Mouse (Mus musculus): ENCODE results near the gene Ift57.

Gene Ift57

DNA sequence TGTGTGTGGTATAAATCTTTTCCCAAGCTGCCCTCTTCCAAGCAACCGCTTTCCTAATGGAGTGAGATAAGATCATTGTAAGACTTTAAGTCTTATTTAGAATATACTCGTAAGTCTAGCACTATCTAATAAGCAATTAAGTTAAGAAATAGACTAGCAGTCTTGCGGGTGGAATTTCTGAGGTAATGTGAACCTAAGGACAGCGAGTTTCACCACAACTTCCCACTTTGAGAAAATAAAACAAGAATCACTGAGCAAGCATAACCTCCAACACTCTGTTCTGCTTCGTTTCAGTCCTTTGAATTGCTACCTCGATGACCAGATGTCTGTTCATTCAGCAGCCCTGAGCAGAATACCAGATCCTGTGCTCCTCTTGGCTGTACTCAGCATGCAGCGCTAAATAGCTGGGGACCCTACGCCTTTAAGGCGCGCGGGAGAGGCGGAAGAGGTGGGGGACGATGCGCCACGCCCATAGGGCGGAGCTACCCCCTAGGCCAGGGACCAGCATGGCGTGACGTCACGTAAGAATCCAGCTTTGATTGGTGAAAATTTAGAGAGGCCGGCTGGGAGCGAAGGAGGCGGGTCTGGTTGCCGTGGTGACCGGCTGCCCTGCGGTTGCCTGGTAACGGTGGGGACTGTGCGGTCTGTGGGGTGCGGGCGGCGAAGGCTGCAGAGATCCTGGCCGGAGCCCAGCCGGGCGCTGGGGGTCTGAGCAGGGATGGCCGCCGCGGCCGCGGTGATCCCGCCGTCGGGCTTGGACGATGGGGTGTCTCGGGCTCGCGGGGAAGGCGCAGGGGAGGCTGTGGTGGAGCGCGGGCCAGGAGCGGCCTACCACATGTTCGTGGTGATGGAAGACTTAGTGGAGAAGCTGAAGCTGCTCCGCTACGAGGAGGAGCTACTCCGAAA, at the start of gene Ift57:
Gene Ift57 (plus strand): TSS at position 614 of the 906 bp plus-strand sequence.
- peak; percentile 98 for DNase-seq (ENCODE audit: low spot score)

DNA sequence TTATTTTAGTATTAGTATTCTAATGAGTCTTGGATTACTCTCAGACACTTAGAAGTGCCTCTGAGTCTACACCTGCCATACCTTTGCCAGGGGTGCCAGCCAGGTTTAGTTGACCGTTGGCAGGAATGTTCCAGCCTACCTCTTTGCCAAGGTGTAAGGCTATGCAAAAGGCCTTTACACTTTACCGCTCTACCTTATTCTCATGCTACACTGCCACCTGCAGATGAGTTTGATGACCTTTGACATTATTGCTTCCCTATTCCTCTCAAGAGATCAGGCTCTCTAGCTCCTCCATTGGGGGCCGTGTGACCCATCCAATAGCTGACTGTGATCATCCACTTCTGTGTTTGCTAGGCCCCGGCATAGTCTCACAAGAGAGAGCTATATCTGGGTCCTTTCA, 41.9 kb upstream of the Ift57 start:
- no peak for DNase-seq (ENCODE audit: low spot score)

DNA sequence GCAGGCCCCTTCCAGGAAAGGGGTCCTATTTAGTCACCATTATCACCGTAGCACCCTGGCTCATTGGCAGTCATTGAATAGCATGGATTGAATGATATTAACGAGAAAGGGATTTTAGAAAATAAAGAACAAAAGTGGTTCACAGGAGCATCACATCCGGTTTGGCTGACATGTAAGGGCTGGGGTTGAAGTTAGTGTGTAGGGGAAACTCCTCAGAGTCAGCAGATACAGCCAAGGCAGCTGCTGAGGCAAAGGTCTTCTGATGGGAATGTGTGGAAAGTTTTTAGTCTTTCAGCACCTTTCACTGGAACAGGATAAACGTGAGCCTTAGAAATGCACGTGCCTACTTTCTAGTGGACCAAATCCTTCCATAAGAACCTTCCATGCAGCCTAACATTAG, 41.0 kb upstream of the Ift57 start:
- no peak for DNase-seq (ENCODE audit: low spot score)

DNA sequence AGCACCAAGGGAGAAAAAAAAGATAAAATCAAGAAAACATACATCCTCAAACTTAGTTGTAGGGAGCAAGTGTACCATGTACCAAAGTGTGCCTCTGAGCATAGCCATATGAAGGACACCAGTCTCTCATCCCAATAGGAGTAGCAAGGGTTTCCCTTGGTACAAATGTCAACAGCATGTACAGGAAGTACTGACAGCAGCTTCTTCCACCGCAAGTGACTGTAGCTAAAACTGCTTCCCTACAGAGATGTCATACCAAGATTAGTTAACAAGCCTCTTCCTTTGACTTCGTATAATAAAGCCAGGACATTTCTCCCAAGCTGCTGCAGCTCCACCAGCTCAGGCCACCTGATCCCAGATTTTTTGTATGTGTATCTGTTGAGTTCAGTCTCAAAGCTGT, 39.9 kb upstream of the Ift57 start:
- no peak for DNase-seq (ENCODE audit: low spot score)

DNA sequence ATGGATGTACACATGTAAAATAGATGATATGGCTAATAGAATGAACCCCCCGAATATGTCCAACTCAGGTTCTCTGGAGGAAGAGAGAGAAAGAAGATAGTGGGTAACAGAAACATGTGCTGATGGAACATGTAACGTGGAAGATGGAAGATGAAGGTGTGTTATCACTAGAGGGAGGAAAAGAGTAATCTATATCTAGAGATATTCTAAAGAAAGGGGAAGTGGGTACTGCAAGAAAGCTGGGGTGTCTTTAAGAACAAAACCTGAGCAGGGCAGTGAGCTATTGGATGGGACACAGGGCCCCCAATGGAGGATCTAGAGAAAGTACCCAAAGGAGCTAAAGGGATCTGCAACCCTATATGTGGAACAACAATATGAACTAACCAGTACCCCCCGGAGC, 38.9 kb upstream of the Ift57 start:
- DNase-seq (ENCODE audit: low spot score): no peak

DNA sequence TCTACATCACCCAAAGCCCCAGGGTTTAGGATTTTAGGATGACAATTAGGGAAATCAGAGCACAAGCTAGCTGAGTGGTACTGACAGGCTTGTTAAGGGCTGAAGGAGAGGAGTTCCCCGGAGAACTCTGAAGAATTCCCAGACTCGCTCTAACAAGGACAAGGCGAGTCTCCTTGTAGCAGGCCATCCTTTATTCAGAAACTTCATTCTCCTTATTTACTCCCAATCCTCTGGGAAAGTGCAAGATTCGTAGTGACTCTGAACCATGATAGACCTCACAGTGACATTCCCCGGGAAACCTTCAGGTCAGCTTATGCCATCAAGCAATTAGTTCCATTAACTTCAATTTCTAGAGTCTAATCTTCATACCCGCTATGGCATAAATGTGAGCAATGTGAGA, 36.8 kb upstream of the Ift57 start:
- no peak for DNase-seq (ENCODE audit: low spot score)

- DNase-seq (ENCODE audit: low spot score): no peak
These were observed 34.4 kb upstream of the Ift57 start for GRCm38 (mm10) chr16:49664677-49665076.

DNA sequence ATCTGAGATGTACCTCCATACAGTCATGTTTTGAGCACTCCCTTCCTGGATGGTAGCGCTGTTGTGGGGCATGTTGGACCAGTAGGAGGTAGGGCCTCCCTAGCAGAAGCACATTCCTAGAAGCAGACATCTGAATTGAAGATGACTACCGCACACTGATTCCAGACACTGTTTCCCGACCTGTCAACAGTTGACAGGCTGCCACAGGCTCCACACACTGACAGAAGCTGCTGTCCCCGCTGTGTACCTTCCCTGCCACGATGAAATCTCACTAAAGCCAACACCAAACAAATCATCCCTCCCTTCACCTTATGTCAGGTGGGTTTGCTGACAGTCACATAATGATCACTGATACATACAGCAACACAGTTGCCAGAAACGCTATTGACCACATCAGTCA, 19.4 kb upstream of the Ift57 start:
- no peak for DNase-seq (ENCODE audit: low spot score)

DNA sequence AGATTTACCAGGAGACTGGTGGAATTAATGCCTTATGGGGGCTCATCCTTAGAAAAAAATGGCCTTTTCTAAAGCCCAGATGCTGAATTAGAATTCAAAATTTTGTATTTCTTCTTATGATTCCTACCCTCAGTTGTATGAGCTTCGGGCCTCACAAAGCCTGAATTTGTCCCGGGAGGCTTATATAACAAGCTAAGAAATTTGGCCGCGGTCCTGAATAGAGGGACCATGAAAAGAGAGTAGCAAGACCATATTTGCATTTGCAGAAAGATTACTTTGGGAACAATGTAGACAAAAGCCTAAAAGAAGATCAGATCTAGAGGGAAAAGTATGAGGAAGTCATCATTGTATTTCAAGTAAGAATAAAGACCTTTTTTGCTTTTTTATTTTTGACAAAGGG, 14.1 kb upstream of the Ift57 start:
- DNase-seq (ENCODE audit: low spot score): no peak

DNA sequence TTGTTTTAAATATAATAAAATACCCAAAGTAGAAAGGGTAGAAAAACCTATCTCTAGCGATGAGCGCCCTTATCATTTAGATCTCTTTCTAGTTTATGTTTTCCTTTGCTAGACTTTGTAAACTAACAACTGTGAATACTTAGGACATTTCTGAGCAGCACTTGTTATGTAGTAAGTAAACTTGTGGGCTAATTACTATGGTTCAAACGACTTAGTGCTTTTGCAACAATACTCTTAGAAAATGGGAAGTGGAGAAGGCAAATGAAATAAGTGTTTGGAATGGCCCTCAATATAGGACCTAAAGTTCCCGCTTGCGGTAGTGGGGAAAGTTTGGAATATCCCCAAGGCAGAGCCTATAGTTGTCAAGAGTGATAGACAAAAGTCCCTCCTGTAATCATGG, 788 bp downstream of the Ift57 start:
- DNase-seq (ENCODE audit: low spot score): no peak

- no peak for DNase-seq (ENCODE audit: low spot score)
These were observed 9.0 kb downstream of the Ift57 start for GRCm38 (mm10) chr16:49708074-49708473.

DNA sequence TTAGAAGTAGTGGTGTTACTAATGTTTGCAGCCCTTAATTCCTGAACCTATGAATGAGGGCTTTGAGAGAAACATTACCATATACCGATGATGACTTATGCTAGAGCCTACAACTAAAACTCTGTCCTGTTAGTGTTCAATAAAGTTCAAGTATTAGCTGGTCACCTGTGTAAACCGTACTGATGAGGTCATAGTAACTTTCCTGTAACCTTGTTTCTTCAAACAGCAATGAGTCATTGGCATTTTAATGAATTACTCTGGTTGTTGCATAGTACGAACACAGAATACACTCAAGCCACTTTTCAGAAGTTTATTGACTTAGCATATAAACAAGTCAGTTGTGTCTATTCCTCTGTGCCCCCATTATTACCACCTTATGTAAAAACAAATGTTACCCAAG, 11.2 kb downstream of the Ift57 start:
- DNase-seq (ENCODE audit: low spot score): no peak

- no peak for DNase-seq (ENCODE audit: low spot score)
These were observed 14.3 kb downstream of the Ift57 start for GRCm38 (mm10) chr16:49713302-49713701.

GRCm38 (mm10) chr16:49720671-49721070, 21.6 kb downstream of the Ift57 start:
- DNase-seq (ENCODE audit: low spot score): no peak

DNA sequence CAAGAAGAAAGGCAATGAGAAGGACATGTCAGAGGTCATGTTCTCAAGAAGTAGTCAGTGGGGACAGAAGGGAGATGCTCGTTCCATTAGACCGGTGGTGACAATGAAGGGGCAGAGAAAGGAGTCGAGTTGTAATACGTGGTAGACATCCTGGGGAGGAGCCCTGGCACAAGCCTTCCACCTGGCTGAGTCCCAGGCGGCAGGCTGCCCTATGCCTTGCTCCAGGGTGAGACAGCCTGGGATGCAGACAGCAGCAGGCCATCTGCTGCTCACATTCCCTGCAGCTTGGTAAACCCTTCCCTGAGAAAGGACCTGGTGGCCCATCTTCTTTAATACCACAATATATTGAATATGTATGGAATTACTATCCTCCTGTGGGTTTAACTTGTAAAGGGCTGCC, 22.6 kb downstream of the Ift57 start:
- DNase-seq (ENCODE audit: low spot score): no peak

GRCm38 (mm10) chr16:49723222-49723621, 24.2 kb downstream of the Ift57 start:
- no peak for DNase-seq (ENCODE audit: low spot score)

GRCm38 (mm10) chr16:49724232-49724631, 25.2 kb downstream of the Ift57 start:
- no peak for DNase-seq (ENCODE audit: low spot score)

DNA sequence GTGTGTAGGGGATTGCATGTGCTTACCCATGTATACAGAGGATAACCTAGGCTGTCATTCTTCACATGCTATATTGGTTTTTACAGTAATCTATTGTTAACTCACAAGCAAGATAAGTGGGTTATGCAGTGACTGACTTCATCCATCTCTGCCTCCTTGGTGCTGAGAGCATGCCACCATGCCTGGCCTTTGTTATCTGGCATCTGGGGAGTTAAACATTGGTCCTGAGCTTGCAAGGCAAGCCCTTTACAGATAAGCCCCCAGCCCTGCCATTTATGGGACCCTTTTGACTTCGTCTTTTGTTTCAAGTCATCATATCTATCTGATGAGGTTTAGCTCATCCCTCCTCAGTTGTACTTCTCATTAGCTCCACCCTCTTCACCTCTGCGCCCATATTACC, 25.9 kb downstream of the Ift57 start:
- DNase-seq (ENCODE audit: low spot score): no peak

- no peak for DNase-seq (ENCODE audit: low spot score)
These were observed 26.4 kb downstream of the Ift57 start for GRCm38 (mm10) chr16:49725446-49725845.

GRCm38 (mm10) chr16:49726216-49726615, 27.2 kb downstream of the Ift57 start:
- no peak for DNase-seq (ENCODE audit: low spot score)

- DNase-seq (ENCODE audit: low spot score): no peak
These were observed 27.7 kb downstream of the Ift57 start for GRCm38 (mm10) chr16:49726761-49727160.

DNA sequence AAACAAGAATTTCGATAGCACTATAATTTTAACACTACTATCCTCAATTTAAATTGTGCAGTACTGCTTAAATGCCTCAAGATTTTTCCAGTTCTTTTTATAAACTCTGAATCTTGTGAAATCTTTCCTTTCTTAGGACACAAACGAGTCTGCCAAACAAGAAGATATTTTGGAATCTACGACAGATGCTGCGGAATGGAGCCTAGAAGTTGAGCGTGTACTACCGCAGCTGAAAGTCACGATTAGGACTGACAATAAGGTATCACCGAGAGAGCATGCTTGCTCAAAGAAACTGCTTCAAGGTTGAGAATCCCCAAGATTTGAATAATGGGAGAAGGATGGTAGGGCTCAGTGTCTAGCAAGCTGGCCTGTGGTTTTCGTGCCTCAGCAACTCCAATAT, 37.5 kb downstream of the Ift57 start:
- no peak for DNase-seq (ENCODE audit: low spot score)

DNA sequence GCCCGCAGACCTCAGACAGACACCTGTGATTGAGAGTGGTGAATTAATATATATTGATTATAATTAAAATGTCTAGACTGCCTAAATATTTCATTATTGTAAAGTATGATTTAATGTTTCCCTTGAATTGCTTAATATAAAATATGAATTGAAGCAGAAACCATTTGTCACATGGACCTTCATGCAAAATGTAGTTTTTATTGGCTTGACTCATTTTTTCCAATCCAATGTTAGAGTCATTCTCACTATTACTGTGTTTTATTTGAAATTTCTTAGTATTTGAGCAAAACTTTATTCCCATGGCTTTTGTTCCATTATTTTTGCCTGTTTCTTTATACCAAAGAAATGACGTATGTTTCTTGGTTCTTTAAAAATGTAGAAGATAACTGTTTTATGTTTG, 48.3 kb downstream of the Ift57 start:
- no peak for DNase-seq (ENCODE audit: low spot score)

GRCm38 (mm10) chr16:49752906-49753305, 53.9 kb downstream of the Ift57 start:
- DNase-seq (ENCODE audit: low spot score): no peak
